Mouse (Mus musculus): ENCODE measurements around the gene Tph2.

GRCm38 (mm10) chr10:115060759-115061158 is 124.1 kb downstream of the Tph2 start:
- TF ChIP-seq POLR2A (IDR thresholded peaks at IDR 0.05; ENCODE audit: control insufficient read depth, low read depth, low read length) = no peak
- TF ChIP-seq CTCF (IDR thresholded peaks at IDR 0.05; ENCODE audit: control insufficient read depth, insufficient read depth, insufficient replicate concordance, low read depth, low read length) = no peak
